Mouse (Mus musculus) hindbrain, embryonic 16.5 days (tissue): ENCODE measurements around the gene Slc17a4. TPM values are rescaled to one million over a fixed set of nuclear protein-coding genes. Genes with fewer than 3 reads are reported as not detected.

ENCODE experiments used
- ATAC-seq: fragments of 200-750 bp; cut with Nextera tagmentation; 2 replicates; pipeline ENCODE4 v1.8.0; 2017; ENCODE audit warnings: moderate TSS enrichment, moderate library complexity
- H3K27ac ChIP-seq: fragments of 300-500 bp; sonication (generic); 2 replicates; pipeline ENCODE4 v1.5.1; 2014; ENCODE audit warnings: low read depth, mild to moderate bottlenecking, control low read depth, low read length, moderate library complexity
- H3K27me3 ChIP-seq: fragments of 300-500 bp; sonication (generic); replicated peaks from 2 replicates; pipeline ENCODE4 v1.6.1; 2014; ENCODE audit warnings: low read length; ENCODE audit not compliant: control insufficient read depth, insufficient read depth
- H3K36me3 ChIP-seq: fragments of 300-500 bp; sonication (generic); 2 replicates; pipeline ENCODE4 v1.6.1; 2014; ENCODE audit warnings: mild to moderate bottlenecking, low read length, moderate library complexity, mixed read lengths; ENCODE audit not compliant: control insufficient read depth, insufficient read depth
- H3K4me1 ChIP-seq: fragments of 300-500 bp; sonication (generic); 2 replicates; pipeline ENCODE4 v1.6.1; 2014; ENCODE audit warnings: low read depth, low read length; ENCODE audit not compliant: control insufficient read depth, insufficient read depth
- H3K4me2 ChIP-seq: fragments of 300-500 bp; sonication (generic); 2 replicates; pipeline ENCODE4 v1.6.1; 2014; ENCODE audit warnings: mild to moderate bottlenecking, low read length, control low read depth, moderate library complexity
- H3K4me3 ChIP-seq: fragments of 300-500 bp; sonication (generic); 2 replicates; pipeline ENCODE4 v1.5.1; 2014; ENCODE audit warnings: mild to moderate bottlenecking, low read length, control low read depth, moderate library complexity
- H3K9ac ChIP-seq: fragments of 300-500 bp; sonication (generic); 2 replicates; pipeline ENCODE4 v1.6.1; 2014; ENCODE audit warnings: low read depth, mild to moderate bottlenecking, control low read depth, low read length, moderate library complexity
- H3K9me3 ChIP-seq: fragments of 300-500 bp; sonication (generic); 2 replicates; pipeline ENCODE4 v1.6.1; 2014; ENCODE audit warnings: mild to moderate bottlenecking, low read length, moderate library complexity; ENCODE audit not compliant: control insufficient read depth
- WGBS: fragments of 180-500 bp; shearing (Covaris S2); extraction: QIAGEN DNeasy Blood & Tissue Kit; methylation state at CpG from one replicate; pipeline ENCODE4 v1.1.7; 2014; 5-methylcytosine and 5-hydroxymethylcytosine counted together
- polyA plus RNA-seq: library from polyadenylated mRNA; unstranded; fragments of >200 nt; fragmentation: Nextera tagmentation; extraction: Ambion mirVana; gene quantifications from 2 replicates; pipeline ENCODE4 v1.2.1, GENCODE M21; 2015

Slc17a4 gene
- polyA plus RNA-seq = not detected in 2 replicates

DNA sequence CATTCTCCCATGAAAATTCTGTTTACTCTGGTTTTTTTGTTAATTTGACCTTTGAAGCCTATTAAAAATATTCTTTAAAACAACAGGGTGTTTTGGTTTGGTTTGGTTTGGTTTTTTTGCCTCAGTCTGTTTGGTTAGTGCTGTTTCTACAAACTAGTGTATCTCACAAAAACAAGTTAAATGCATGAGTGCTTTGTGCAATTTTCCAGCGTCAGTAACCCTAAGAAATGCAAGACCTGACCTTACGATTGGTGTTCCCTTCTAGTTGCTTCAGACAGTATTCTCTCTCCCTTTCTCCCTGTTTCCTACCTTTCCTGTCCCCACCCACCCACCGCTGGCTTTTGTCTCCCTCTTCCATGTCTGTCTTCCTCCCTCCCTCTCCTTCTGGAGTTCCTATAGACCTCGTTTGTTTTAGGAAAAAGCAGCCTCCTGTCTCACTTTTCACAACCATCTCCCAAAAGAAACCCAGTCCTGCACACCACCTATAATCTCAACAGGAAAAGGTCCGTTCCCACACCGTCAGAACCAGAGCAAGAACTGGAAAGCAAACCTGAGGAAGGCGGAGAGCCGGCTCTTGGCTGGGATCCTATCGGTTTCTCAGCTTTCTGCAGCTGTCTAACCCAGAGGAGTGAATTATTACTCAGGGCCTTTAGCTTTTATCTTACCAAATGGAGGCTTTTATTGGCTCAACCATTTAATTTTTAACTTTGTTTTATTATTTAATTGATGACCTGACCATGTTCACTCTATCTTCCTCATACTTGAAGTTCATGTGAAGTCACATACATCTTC lies at the start of gene Slc17a4:
TSS of gene Slc17a4 (minus strand) at position 634 of the 792 bp plus-strand sequence.
- Histone ChIP-seq H3K27ac (no peak within 1 kb of the TSS), H3K36me3 (no peaks in the 10 kb centered on the region), H3K9ac (no peak within 1 kb of the TSS), H3K27me3 (no peaks in the 10 kb centered on the region), H3K4me1 (no peaks in the 10 kb centered on the region), H3K4me2 (no peak within 1 kb of the TSS), H3K4me3 (no peak within 1 kb of the TSS), H3K9me3 (no peaks in the 10 kb centered on the region)
- 71% methylated on average over 9 of the region's 9 CpGs for WGBS
- no peak for ATAC-seq

DNA sequence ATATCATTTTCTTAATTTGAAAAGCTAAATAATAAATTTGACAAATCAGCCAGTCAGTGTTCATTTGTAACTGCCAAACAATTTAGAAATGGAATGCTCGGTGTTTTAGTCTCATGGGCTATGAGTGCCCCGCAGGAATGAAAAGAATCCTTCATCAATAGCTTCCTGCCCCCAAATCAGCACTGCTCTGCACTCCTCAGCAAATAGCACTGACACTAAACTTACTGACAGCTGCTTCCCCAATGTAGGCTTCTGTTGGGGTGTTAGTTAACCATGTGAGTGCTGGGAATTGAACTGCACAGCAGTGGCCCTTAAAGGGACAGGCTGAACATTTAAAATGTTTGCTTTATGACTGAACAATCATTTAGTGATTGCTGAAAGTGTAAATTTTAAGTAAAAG lies 45.0 kb upstream of the Slc17a4 start:
- no peak overlapping the region for H3K4me2 ChIP-seq
- no peak overlapping the region for H3K9ac ChIP-seq
- H3K27me3 ChIP-seq = no peaks in the 10 kb centered on the region
- WGBS = 22% methylated on average over 2 of the region's 2 CpGs
- no peaks in the 10 kb centered on the region for H3K36me3 ChIP-seq
- H3K27ac ChIP-seq = no peak overlapping the region
- no peak for ATAC-seq
- H3K9me3 ChIP-seq = no peaks in the 10 kb centered on the region
- H3K4me1 ChIP-seq = no peaks in the 10 kb centered on the region
- H3K4me3 ChIP-seq = no peak overlapping the region

DNA sequence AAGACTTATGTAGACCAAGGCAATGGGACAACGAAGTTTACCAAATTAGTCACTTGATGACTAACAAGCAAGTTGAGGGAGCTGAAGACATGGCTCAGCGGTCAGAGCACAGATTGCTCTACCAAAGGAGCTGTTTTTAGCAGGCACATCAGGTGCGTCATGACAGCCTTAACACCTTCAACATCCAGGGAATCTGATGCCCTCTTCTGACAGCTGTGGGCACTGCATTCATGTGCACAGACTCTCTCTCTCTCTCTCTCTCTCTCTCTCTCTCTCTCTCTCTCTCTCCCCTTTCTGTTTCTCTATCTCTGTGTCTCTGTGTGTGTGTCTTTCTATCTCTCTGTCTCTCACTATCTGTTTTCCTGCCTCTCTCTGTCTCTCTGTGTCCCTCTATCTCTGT lies 36.1 kb upstream of the Slc17a4 start:
- Histone ChIP-seq H3K4me1 (no peaks in the 10 kb centered on the region; the same call in 1 of the 2 replicates), H3K4me2 (no peak overlapping the region), H3K9ac (no peak overlapping the region), H3K9me3 (no peaks in the 10 kb centered on the region), H3K27me3 (no peaks in the 10 kb centered on the region), H3K36me3 (no peaks in the 10 kb centered on the region), H3K27ac (no peak overlapping the region), H3K4me3 (no peak overlapping the region)
- WGBS = 75% methylated on average over 3 of the region's 3 CpGs
- ATAC-seq = no peak

DNA sequence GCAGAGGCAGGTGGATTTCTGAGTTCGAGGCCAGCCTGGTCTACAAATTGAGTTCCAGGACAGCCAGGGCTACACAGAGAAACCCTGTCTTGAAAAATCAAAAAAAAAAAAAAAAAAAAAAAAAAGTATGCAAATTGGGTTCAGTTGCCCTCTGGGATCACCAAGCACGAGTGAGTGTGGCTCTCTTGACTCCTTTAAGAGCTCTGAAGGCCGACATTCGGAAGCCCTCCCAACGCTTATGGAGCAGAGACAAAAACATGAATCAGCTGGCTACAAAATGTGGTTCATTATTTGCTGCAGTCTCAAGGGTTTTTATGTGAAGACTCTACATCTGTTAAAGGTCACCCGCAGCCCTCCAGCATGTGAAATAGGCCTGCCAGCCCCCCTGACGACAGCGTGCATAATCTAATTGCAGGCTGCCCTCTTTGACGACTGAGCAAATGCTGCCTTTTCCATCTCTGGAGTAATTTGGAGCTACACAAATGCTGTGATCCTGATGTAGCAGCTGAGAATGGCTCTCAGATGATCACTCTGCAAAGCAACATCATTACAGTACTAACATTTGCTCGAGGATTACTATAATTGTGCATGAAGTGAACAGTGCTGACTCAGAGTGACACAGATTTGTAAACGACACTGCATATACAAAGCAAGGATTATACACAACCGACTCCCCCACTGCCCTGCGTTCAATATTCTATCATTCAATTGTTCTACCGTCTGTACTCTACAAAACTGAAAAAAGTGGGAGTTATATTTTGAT lies 34.9 kb upstream of the Slc17a4 start:
- WGBS = 32% methylated on average over 14 of the region's 14 CpGs
- peak; percentile 90 for ATAC-seq
- Histone ChIP-seq H3K4me2 (no peak overlapping the region), H3K36me3 (no peaks in the 10 kb centered on the region), H3K27me3 (no peaks in the 10 kb centered on the region), H3K4me3 (no peak overlapping the region), H3K27ac (no peak overlapping the region), H3K4me1 (no peaks in the 10 kb centered on the region; the same call in 1 of the 2 replicates), H3K9ac (no peak overlapping the region), H3K9me3 (no peaks in the 10 kb centered on the region)

DNA sequence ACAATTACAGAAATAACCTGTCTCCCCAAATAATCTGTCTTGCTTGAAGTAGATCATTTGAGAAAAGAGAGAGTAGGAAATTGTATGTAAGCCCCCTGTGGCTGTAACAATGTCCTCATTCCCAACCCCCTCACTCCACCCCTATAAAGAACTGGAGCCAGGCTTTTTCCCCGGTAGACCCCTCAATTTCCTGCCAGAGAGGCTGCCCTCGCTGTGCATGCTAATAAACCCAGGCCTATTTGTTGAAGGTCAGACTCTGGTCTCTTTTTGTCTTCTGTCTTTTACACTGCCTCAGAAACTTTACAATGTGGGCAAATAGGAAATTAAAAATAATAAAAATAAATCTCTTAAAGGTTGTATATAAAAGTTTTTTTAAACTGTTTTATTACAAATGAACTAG lies 31.4 kb upstream of the Slc17a4 start:
- H3K9ac ChIP-seq = no peak overlapping the region
- H3K27me3 ChIP-seq = no peaks in the 10 kb centered on the region
- H3K4me1 ChIP-seq = no peaks in the 10 kb centered on the region; the same call in 1 of the 2 replicates
- H3K27ac ChIP-seq = no peak overlapping the region
- H3K4me3 ChIP-seq = no peak overlapping the region
- H3K9me3 ChIP-seq = no peaks in the 10 kb centered on the region
- WGBS = 24% methylated on average over 2 of the region's 2 CpGs
- no peaks in the 10 kb centered on the region for H3K36me3 ChIP-seq
- no peak overlapping the region for H3K4me2 ChIP-seq
- no peak for ATAC-seq

DNA sequence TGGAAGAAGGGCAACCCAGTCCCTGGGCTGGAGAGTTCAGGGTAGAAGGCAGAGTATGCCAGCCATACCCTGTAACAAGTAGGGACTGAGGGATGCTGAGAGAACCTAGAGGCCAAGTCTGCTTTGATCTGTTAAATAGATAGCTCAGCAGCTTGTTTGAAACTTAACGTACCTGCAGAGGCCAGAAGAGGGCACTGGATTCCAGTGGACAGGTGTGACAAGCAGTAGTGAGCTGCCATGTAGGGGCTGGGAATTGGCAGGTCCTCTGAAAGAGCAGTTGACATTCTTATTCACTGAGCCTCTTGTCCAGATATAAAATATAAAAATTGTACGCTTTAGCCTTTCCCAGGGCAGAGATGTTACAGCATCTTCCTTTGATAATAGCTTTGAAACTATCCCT lies 28.1 kb upstream of the Slc17a4 start:
- Histone ChIP-seq H3K27me3 (no peaks in the 10 kb centered on the region), H3K9me3 (no peaks in the 10 kb centered on the region), H3K4me2 (no peak overlapping the region), H3K27ac (no peak overlapping the region), H3K4me3 (no peak overlapping the region), H3K36me3 (no peaks in the 10 kb centered on the region), H3K4me1 (no peaks in the 10 kb centered on the region; the same call in 1 of the 2 replicates), H3K9ac (no peak overlapping the region)
- no peak for ATAC-seq
- WGBS = 49% methylated on average over 2 of the region's 2 CpGs

DNA sequence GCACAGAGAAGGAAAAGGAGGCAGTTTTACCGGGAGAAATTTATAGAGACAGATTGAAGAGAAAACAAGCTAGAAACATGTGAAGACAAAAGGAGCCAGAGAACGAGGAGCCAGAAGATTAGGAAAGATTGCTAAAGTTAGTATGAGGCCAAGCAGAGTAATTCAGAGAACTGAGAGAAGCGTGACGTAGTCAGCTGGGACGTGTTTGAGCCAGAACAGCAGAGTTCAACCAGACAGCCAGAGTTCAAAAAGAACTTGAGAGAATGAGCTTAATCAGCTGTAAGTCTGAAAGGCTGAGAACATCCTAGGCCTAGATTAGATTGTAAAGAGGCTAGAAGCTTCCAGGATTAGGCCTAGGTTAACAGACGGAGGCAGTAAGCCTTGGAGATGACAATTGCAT lies 25.5 kb upstream of the Slc17a4 start:
- no peaks in the 10 kb centered on the region for H3K27me3 ChIP-seq
- H3K4me3 ChIP-seq = no peak overlapping the region
- H3K9me3 ChIP-seq = no peaks in the 10 kb centered on the region
- no peaks in the 10 kb centered on the region for H3K36me3 ChIP-seq
- WGBS = 55% methylated on average over 6 of the region's 6 CpGs
- no peak overlapping the region for H3K27ac ChIP-seq
- ATAC-seq = no peak
- H3K4me2 ChIP-seq = no peak overlapping the region
- H3K9ac ChIP-seq = no peak overlapping the region
- no peaks in the 10 kb centered on the region; the same call in 1 of the 2 replicates for H3K4me1 ChIP-seq

DNA sequence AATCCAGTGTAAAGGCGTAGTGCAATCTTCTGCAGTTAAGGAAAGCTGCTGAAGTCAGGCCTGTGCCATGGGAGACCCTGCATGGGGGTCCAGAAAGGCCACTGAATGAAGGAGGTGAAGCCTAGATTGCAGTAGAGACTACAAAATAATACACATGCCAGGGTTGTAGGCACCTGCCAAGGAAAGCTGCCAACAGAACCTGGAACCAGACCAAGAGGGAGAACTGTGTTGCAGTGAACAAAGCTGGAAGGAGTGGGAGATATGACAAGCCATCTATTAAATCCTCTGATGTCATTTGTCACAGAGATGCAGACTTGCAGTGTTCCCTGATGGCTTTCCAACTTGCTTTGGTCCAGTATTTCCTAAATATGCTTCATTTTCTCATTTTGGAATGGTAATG lies 23.9 kb upstream of the Slc17a4 start:
- 0 out of 2 replicates have a peak, but pooled peaks have one; percentile 30 for ATAC-seq
- H3K27me3 ChIP-seq = no peaks in the 10 kb centered on the region
- H3K4me3 ChIP-seq = no peak overlapping the region
- no peaks in the 10 kb centered on the region; the same call in 1 of the 2 replicates for H3K4me1 ChIP-seq
- no peak overlapping the region for H3K4me2 ChIP-seq
- H3K9ac ChIP-seq = no peak overlapping the region
- no peaks in the 10 kb centered on the region for H3K36me3 ChIP-seq
- no peaks in the 10 kb centered on the region; the same call in 1 of the 2 replicates for H3K9me3 ChIP-seq
- WGBS = 87% methylated on average over 1 of the region's 1 CpGs
- H3K27ac ChIP-seq = no peak overlapping the region

DNA sequence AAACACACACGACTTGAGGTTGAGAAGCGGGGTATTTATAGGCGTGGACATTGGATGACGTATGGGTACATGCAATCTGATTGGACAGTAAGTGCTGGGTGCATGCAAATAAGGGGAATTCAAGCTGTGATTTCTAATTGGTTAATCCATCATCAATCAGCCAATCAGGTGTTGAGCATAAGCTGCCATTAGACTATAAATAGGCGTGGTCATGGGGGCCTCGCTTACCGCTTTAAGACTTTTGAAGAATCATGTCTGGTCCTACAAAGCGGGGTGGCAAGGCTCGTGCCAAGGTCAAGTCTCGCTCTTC lies 19.4 kb upstream of the Slc17a4 start, which contains the start of gene Hist1h2aa:
TSS of gene Hist1h2aa (plus strand) at position 252 of the 310 bp plus-strand sequence.
- H3K27ac ChIP-seq = no peak within 1 kb of the TSS
- WGBS = 93% methylated on average over 10 of the region's 10 CpGs
- ATAC-seq = no peak
- H3K4me1 ChIP-seq = no peaks in the 10 kb centered on the region; the same call in 1 of the 2 replicates
- H3K4me2 ChIP-seq = no peak within 1 kb of the TSS
- no peaks in the 10 kb centered on the region for H3K36me3 ChIP-seq
- H3K9ac ChIP-seq = no peak within 1 kb of the TSS
- no peak within 1 kb of the TSS for H3K4me3 ChIP-seq
- H3K9me3 ChIP-seq = no peaks in the 10 kb centered on the region; the same call in 1 of the 2 replicates
- no peaks in the 10 kb centered on the region for H3K27me3 ChIP-seq
